Mouse (Mus musculus): ENCODE measurements at regions not wholly inside any gene's neighbourhood (a gene's known extent, or its start where the extent isn't known, plus 50 kb on each side); places are given as distances from the start of the nearest gene placed in this dataset.

GRCm38 (mm10) chr10:8970807-8971206, 84.9 kb upstream of the Sash1 start:
- Histone ChIP-seq H3K9ac (ENCODE audit: low read length) (no peak overlapping the region), H3K27ac (ENCODE audit: low read length) (no peak overlapping the region), H3K4me2 (ENCODE audit: low read depth, low read length) (no peak overlapping the region), H3K27me3 (ENCODE audit: control insufficient read depth, insufficient read depth, low read length) (no peaks in the 10 kb centered on the region), H3K4me3 (ENCODE audit: low read length) (no peak overlapping the region), H3K9me3 (replicated peaks; ENCODE audit: control insufficient read depth, low read length) (no peaks in the 10 kb centered on the region), H3K36me3 (ENCODE audit: control insufficient read depth, insufficient read depth) (no peaks in the 10 kb centered on the region), H3K4me1 (ENCODE audit: control insufficient read depth, insufficient read depth, low read length) (peaks cover 23% of the 10 kb centered on the region)
- ATAC-seq (replicated peaks; ENCODE audit: extremely low read depth, insufficient read depth, low FRiP score) = no peak
- 73% methylated on average over 3 of the region's 3 CpGs for WGBS

GRCm38 (mm10) chr10:8969586-8969985, 83.7 kb upstream of the Sash1 start:
- peaks cover 23% of the 10 kb centered on the region for H3K4me1 ChIP-seq (ENCODE audit: control insufficient read depth, insufficient read depth, low read length)
- no peak overlapping the region for H3K4me3 ChIP-seq (ENCODE audit: low read length)
- no peaks in the 10 kb centered on the region for H3K9me3 ChIP-seq (replicated peaks; ENCODE audit: control insufficient read depth, low read length)
- no peak overlapping the region for H3K4me2 ChIP-seq (ENCODE audit: low read depth, low read length)
- no peak for ATAC-seq (replicated peaks; ENCODE audit: extremely low read depth, insufficient read depth, low FRiP score)
- peak overlapping the region; percentile 70; the same call in 1 of the 2 replicates for H3K27ac ChIP-seq (ENCODE audit: low read length)
- no peaks in the 10 kb centered on the region for H3K27me3 ChIP-seq (ENCODE audit: control insufficient read depth, insufficient read depth, low read length)
- H3K36me3 ChIP-seq (ENCODE audit: control insufficient read depth, insufficient read depth) = no peaks in the 10 kb centered on the region
- no peak overlapping the region for H3K9ac ChIP-seq (ENCODE audit: low read length)

GRCm38 (mm10) chr10:8969016-8969415, 83.1 kb upstream of the Sash1 start:
- 59% methylated on average over 5 of the region's 5 CpGs for WGBS

GRCm38 (mm10) chr10:8968276-8968923, 82.5 kb upstream of the Sash1 start:
- WGBS = 21% methylated on average over 8 of the region's 8 CpGs
- H3K9me3 ChIP-seq (replicated peaks; ENCODE audit: control insufficient read depth, low read length) = no peaks in the 10 kb centered on the region
- no peak overlapping the region for H3K4me3 ChIP-seq (ENCODE audit: low read length)
- no peaks in the 10 kb centered on the region for H3K36me3 ChIP-seq (ENCODE audit: control insufficient read depth, insufficient read depth)
- 0 out of 2 replicates have a peak overlapping the region, but pooled peaks have one; percentile 3 for H3K9ac ChIP-seq (ENCODE audit: low read length)
- H3K4me2 ChIP-seq (ENCODE audit: low read depth, low read length) = peak overlapping the region; percentile 41
- H3K27ac ChIP-seq (ENCODE audit: low read length) = peak overlapping the region; percentile 70
- H3K4me1 ChIP-seq (ENCODE audit: control insufficient read depth, insufficient read depth, low read length) = peaks cover 23% of the 10 kb centered on the region
- peak; percentile 43 for ATAC-seq (replicated peaks; ENCODE audit: extremely low read depth, insufficient read depth, low FRiP score)
- no peaks in the 10 kb centered on the region for H3K27me3 ChIP-seq (ENCODE audit: control insufficient read depth, insufficient read depth, low read length)

More at GRCm38 (mm10) chr10:8969016-8969415, 83.1 kb upstream of the Sash1 start:
- ATAC-seq (replicated peaks; ENCODE audit: extremely low read depth, insufficient read depth, low FRiP score) = no peak
- no peak overlapping the region for H3K9ac ChIP-seq (ENCODE audit: low read length)
- H3K4me3 ChIP-seq (ENCODE audit: low read length) = no peak overlapping the region
- peak overlapping the region; percentile 70 for H3K27ac ChIP-seq (ENCODE audit: low read length)
- no peaks in the 10 kb centered on the region for H3K27me3 ChIP-seq (ENCODE audit: control insufficient read depth, insufficient read depth, low read length)
- H3K36me3 ChIP-seq (ENCODE audit: control insufficient read depth, insufficient read depth) = no peaks in the 10 kb centered on the region
- H3K4me2 ChIP-seq (ENCODE audit: low read depth, low read length) = no peak overlapping the region
- H3K9me3 ChIP-seq (replicated peaks; ENCODE audit: control insufficient read depth, low read length) = no peaks in the 10 kb centered on the region
- H3K4me1 ChIP-seq (ENCODE audit: control insufficient read depth, insufficient read depth, low read length) = peaks cover 23% of the 10 kb centered on the region

GRCm38 (mm10) chr10:8962921-8963320, 77.1 kb upstream of the Sash1 start:
- no peak for ATAC-seq (replicated peaks; ENCODE audit: extremely low read depth, insufficient read depth, low FRiP score)
- WGBS = 73% methylated on average over 5 of the region's 5 CpGs
- Histone ChIP-seq H3K4me1 (ENCODE audit: control insufficient read depth, insufficient read depth, low read length) (peaks cover under 1% of the 10 kb centered on the region; the same call in 1 of the 2 replicates), H3K27ac (ENCODE audit: low read length) (no peak overlapping the region), H3K36me3 (ENCODE audit: control insufficient read depth, insufficient read depth) (no peaks in the 10 kb centered on the region), H3K9me3 (replicated peaks; ENCODE audit: control insufficient read depth, low read length) (no peaks in the 10 kb centered on the region), H3K4me3 (ENCODE audit: low read length) (no peak overlapping the region), H3K9ac (ENCODE audit: low read length) (no peak overlapping the region), H3K27me3 (ENCODE audit: control insufficient read depth, insufficient read depth, low read length) (no peaks in the 10 kb centered on the region), H3K4me2 (ENCODE audit: low read depth, low read length) (no peak overlapping the region)

- Histone ChIP-seq H3K4me2 (ENCODE audit: low read depth, low read length) (no peak overlapping the region), H3K36me3 (ENCODE audit: control insufficient read depth, insufficient read depth) (no peaks in the 10 kb centered on the region), H3K4me3 (ENCODE audit: low read length) (no peak overlapping the region), H3K9me3 (replicated peaks; ENCODE audit: control insufficient read depth, low read length) (no peaks in the 10 kb centered on the region), H3K4me1 (ENCODE audit: control insufficient read depth, insufficient read depth, low read length) (no peaks in the 10 kb centered on the region), H3K27me3 (ENCODE audit: control insufficient read depth, insufficient read depth, low read length) (no peaks in the 10 kb centered on the region), H3K27ac (ENCODE audit: low read length) (no peak overlapping the region), H3K9ac (ENCODE audit: low read length) (no peak overlapping the region)
- WGBS = 56% methylated on average over 10 of the region's 10 CpGs
- no peak for ATAC-seq (replicated peaks; ENCODE audit: extremely low read depth, insufficient read depth, low FRiP score)
These were observed 75.2 kb upstream of the Sash1 start for GRCm38 (mm10) chr10:8960964-8961675.

GRCm38 (mm10) chr10:8960275-8960960, 74.5 kb upstream of the Sash1 start:
- H3K4me3 ChIP-seq (ENCODE audit: low read length) = no peak overlapping the region
- ATAC-seq (replicated peaks; ENCODE audit: extremely low read depth, insufficient read depth, low FRiP score) = no peak
- no peaks in the 10 kb centered on the region for H3K4me1 ChIP-seq (ENCODE audit: control insufficient read depth, insufficient read depth, low read length)
- 88% methylated on average over 9 of the region's 9 CpGs for WGBS
- H3K9me3 ChIP-seq (replicated peaks; ENCODE audit: control insufficient read depth, low read length) = no peaks in the 10 kb centered on the region
- H3K4me2 ChIP-seq (ENCODE audit: low read depth, low read length) = no peak overlapping the region
- no peak overlapping the region for H3K9ac ChIP-seq (ENCODE audit: low read length)
- no peaks in the 10 kb centered on the region for H3K36me3 ChIP-seq (ENCODE audit: control insufficient read depth, insufficient read depth)
- H3K27ac ChIP-seq (ENCODE audit: low read length) = no peak overlapping the region
- no peaks in the 10 kb centered on the region for H3K27me3 ChIP-seq (ENCODE audit: control insufficient read depth, insufficient read depth, low read length)

GRCm38 (mm10) chr10:8955499-8956211, 69.8 kb upstream of the Sash1 start:
- no peak overlapping the region for H3K27ac ChIP-seq (ENCODE audit: low read length)
- peaks cover 3% of the 10 kb centered on the region; the same call in 1 of the 2 replicates for H3K4me1 ChIP-seq (ENCODE audit: control insufficient read depth, insufficient read depth, low read length)
- H3K4me3 ChIP-seq (ENCODE audit: low read length) = no peak overlapping the region
- 42% methylated on average over 6 of the region's 6 CpGs for WGBS
- no peaks in the 10 kb centered on the region for H3K9me3 ChIP-seq (replicated peaks; ENCODE audit: control insufficient read depth, low read length)
- H3K4me2 ChIP-seq (ENCODE audit: low read depth, low read length) = no peak overlapping the region
- no peaks in the 10 kb centered on the region for H3K27me3 ChIP-seq (ENCODE audit: control insufficient read depth, insufficient read depth, low read length)
- ATAC-seq (replicated peaks; ENCODE audit: extremely low read depth, insufficient read depth, low FRiP score) = no peak
- no peak overlapping the region for H3K9ac ChIP-seq (ENCODE audit: low read length)
- no peaks in the 10 kb centered on the region for H3K36me3 ChIP-seq (ENCODE audit: control insufficient read depth, insufficient read depth)
